Mouse (Mus musculus): ENCODE results near the gene Hist1h2bc.

GRCm38 (mm10) chr13:23695514-23695913 is 11.5 kb downstream of the Hist1h2bc start, which contains the start of gene Hist1h1t:
- TF ChIP-seq CTCF (IDR thresholded peaks at IDR 0.05; ENCODE audit: control insufficient read depth, insufficient read depth, insufficient read length) (no peak), MAX (IDR thresholded peaks at IDR 0.05) (no peak), CEBPB (IDR thresholded peaks at IDR 0.05; ENCODE audit: low read depth) (no peak), MYOD1 (IDR thresholded peaks at IDR 0.05; ENCODE audit: control insufficient read depth, insufficient read length, low read depth) (no peak)
